Mouse (Mus musculus) hematopoietic stem cell, adult 5-6 weeks (primary cell): ENCODE measurements at regions not wholly inside any gene's neighbourhood (a gene's known extent, or its start where the extent isn't known, plus 50 kb on each side); places are given as distances from the start of the nearest gene placed in this dataset.

Experiments
- ATAC-seq, 2 experiments: fragments of 125-278 bp in 1 of 2; replicated peaks in 1 of 2; 2 replicates each; pipeline ENCODE4 v1.8.0; 2016 to 2017; ENCODE audit warnings: inconsistent platforms in 2 of 2, mild to moderate bottlenecking in 2 of 2, moderate number of reproducible peaks in 2 of 2, low read depth in 1 of 2, moderate TSS enrichment in 1 of 2; ENCODE audit not compliant: low FRiP score in 2 of 2, poor library complexity in 2 of 2, severe bottlenecking in 2 of 2, insufficient read depth in 1 of 2, low TSS enrichment in 1 of 2

DNA sequence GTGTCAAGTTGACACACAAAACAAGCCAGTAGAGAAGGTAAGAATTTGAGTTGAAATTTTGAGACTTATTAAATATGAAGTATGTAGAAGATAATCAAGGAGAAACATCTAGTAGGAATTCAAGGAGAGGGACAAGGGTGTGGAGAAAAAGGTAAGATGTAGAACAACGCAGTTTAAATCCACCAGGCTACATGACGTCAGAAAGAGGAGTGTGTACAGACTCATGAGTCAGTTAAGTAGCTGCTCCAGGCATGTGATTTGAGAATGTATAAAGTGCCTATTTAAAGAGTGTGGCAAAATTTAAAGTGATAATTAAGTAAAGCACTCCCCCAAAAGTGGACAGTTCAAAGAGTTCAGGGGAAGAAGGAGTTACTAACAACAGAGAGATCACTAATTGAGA is 113.6 kb upstream of the Ppp1r12a start:
- ATAC-seq, result no peak

DNA sequence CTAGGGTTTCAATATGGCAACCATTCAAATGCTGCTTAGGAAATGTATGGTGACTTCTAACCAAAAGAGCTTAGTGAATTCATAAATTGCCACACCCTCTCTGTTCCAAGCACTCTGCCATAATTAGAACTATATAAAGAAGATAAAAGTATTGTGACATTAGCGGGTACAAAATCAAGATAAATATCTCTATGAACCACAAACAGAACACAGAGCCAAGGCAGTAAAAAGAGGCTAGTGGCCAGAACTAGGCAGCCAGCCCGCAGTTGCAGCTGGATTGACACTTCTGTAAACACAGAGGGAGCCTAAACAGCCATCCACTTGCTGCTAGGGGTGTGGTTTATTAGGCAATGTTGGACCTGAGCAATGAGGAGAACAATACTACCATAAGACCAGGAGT is 118.5 kb upstream of the Ppp1r12a start:
- peak in 1 of 2 experiments; percentile 32; a peak in 1 of 4 replicates for ATAC-seq

DNA sequence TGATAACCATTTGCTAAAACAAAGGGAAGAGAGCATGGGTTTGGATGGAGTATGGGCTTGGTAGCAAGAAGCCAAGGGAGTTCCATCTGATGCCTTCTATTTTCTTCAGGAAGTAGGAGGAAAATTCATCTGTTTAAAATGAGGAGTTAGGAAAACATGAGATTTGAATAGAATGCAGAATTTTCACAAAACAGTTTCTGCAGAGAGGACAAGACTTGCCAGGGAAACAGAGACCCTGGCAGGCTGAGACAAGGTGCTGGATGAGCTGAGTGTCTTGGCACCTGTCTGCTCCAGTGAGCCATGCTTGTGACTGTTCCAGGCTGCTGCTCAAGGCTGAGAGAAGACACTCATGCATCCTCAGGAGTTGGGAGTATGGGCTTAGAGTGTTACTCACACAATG is 122.0 kb upstream of the Ppp1r12a start:
- ATAC-seq, result no peak

DNA sequence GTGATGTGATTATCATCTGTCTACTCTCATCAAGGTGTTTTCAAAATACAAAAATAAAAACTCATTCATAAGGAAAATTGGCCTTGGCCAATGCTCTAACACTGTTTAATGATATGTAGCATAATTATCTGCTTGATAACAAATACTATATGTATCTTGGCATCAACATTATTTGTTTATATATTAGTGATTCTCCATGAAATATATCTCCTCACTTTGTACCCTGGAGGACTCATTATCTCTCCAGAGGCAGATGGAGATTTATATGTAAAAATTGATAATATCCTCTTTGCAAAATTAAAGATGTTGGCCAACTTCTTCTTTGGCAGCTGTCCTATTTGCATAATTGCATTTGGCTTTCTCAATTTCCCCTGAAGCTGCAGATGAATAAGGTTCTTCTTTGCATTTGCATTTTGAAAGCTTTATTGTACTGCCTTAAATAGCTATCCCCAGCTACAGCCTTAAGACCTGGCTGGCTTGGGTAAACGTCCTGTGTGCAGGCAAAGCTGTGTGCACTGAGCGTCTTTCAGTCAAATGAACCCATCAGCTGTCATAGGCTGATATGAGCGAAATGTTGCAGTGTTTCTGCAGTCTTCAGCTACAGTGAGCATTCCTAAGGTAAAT is 124.7 kb upstream of the Otogl start:
- peak in 1 of 2 experiments; percentile 46; a peak in 1 of 4 replicates for ATAC-seq

DNA sequence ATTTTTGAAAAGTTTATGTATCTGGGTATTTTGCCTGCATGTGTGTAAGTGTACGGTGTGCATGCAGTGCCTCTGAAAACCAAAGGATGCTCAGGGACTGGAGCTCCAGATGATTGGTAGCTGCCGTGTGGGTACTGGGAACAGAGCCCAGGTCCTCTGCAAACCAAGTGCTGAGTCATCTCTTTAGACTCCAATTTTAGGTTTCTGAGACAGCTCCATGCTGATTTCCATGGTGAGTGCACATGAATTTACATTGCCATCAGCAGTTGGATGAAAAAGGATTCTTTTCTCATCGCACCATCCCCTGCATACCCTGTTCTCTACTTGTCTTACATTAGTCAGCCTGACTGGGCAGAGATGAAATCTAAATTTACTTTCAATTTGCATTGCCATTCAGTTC is 122.1 kb upstream of the Otogl start:
- no peak for ATAC-seq

DNA sequence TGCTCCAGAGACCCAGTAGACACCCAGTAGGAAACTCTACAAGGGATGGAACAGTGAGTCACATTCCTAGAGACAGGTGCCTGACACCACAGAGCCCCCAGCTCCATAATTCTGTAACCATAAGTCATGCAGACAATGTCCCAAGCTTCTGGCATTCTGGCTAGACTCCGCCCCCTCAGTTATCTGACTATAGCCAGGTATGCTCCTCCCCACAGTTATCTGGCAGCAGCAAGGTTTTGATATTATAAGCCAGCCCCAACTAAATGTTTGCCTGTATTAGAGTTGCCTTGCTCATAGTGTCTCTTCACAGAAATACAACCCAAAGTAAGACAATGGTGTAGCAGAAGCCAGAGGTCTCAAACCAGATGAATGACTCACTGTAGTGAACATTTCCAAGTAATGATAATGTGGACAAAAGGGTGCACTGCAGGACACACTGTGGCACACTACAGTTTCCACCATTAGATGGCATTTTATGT is 121.4 kb upstream of the Otogl start:
- 0 out of 4 replicates have a peak, but pooled peaks of 1 of the 2 experiments have one; percentile 17 for ATAC-seq

DNA sequence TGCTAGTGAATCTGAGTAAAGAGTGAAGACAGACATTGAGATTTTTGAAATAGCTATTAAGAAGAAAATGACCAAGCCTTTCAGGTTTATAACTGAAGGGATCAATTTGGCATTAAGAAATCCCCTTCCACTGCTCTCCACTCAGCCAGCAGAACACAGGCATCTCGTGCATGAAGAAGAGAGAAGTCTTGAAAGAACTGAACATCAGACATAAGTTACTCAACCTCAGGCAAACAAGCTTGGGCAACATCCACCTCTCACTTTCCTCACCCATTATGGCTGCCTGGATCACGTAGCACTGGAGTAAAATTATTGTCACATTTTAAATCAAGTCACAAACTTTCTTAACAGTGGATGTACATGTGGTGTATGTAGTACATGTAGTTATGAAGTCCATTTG is 115.6 kb upstream of the Otogl start:
- ATAC-seq, result peak in 1 of 2 experiments; percentile 66; a peak in 1 of 4 replicates

DNA sequence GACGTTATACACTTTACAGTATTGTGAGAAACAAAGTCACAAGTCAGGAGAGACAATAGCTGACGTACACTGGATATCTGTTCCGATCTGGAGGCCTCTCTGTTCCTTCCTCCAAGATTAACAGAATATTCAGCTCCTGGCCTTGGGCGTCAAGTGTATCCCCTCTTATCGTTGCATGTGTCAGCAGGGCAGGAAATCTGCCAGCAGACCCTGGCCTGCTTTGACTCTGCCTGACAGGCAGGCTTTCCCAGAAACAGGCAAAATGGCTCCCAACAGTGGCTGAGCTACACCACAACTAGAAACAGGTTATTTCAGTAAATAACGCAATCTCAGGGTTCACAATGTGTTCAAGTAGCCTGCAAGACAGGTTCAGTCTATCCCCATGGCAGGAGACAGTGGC is 112.3 kb upstream of the Otogl start:
- ATAC-seq, result no peak

DNA sequence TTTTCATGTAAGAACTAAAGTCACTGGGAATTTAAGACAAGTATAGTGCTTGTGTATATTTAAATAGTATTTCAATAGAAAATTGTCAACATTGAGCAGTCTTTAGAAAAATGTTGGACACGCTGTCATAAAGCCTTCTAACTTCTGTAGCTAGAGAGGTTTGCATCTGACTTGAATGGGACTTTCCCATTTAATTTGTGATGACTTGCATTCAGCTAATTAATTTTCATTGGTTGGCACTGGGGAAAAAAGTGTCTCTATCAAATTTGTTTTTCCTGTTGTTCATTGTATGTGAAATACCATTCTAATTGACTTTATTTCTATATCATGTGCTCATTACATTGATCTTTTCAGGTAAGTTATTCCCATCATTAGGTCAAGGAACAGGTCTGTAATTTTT is 104.6 kb upstream of the Otogl start:
- ATAC-seq, result no peak

DNA sequence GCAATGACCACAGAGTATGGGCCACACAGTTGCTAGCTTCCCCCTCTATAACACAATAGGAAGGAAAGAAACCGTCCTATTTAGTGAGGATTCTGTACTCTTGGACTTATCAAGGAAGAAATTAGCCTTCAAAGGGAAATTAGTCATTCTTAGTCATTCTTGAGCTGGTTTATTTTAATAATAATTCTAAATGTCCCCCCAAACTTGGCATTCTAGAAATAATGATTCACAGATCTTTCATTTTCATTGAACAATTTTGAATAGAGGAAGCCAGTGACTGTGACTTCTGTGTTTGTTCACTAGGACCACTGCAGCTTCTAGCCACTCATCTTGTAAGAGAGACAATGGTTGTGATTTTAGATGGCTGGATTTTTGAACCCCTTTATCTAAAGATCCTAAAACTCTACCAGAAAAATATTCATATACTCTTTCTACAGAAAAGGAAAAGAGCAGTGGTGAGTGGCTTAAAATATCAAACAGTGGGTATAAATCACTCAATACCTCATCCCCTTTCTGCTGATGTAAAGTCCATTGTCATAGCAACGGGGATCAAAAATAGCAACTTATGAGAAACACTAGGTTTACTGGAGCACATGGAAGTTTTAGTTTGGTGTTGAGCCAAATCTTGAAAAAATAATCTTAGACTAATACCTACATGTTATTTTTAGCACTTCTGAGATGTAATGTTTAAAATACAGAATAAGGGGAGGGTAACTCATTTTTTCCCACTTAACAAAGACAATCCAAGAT is 83.1 kb upstream of the Otogl start:
- ATAC-seq, result no peak

DNA sequence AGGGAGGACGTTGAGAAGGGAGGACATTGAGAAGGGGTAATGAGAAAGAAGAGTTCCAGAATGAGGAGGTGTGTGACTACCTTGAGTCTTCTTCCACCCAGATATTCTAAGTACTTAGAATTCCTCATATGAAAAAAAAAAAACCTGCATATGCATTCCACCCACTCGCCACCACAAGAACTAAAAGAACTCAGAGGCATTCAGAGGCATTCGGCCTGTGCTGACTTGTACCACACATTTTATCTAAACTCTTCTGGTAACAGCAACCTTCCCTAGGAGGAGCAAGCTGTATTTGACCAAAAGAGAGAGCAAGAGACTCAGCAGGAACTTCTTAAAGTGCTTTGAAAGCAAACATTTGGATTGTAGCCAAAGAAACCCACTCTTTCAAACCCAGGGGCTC is 80.7 kb upstream of the Otogl start:
- ATAC-seq, result no peak

DNA sequence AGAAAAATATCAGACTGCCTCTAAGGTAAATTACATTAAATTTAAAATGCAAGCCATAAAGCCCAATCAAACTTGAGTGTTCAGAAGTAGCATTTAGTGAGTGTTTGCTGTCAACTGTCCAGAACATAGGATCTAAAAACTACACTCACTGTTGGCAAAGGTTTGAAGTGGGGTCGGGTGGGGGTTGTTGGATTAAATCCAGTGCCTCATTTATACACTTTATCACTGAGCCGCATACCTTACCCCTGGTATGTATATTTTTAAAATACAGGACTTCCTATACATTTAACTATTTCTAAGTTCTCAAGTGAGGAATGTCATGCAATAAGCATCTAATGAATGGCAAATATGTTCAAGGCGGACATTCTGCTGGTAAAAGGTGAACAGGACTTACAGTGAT is 78.6 kb upstream of the Otogl start:
- ATAC-seq, result no peak

DNA sequence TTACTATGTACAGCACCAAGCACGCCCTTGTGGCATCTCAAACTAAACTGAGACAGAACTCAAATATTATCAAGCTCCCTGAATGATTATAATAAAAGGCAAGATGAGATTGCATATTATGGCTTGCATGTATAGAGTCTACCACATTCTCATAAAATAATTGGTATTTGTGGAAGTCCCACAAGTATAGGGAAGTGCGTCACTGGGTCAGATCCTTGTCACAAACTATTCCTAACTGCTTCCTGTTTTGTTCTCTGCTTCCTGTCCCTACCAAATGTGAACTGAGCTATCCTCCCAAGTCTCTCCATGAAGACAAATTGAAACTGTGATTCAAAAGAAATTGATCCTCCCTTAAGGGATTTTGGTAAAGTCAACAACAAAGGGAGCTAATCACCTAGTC is 78.0 kb upstream of the Otogl start:
- peak; percentile 39 to 49; a peak in 2 of 4 replicates for ATAC-seq

DNA sequence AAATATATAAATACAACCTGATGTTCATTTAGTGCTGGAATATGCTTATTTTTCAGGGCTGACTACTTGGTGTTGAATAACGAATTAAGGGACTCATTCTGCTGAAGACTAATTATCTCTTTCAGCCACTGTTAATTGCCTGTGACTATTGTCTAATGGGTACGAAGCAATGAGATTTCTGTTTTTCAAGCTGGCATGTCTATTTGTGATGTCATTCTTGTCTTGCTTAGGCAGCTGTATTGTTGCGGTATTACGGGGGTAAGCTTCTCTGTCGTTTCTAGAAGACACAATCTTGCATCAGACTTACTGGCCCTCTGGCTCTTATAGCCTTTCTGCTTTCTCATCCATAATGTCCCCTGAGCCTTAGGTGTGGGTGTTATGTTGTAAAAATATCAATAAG is 70.7 kb upstream of the Otogl start:
- no peak for ATAC-seq

DNA sequence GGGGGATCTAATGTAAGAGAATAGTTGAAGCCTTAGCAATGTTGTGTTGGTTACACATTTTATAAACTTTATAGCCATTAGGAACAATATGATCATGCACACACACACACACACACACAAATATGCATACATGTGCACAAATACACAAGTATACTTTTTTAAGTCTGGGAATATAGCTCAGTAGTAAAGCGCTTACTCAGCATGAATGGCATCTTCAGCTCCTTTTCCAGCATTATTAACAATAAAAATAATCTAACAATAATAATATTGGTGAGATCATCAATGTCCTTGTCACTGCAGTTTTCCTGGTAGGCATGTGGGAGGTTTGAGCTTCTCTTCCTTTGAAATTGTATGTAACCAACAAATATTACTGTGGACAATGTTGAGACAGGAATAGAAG is 70.1 kb upstream of the Otogl start:
- ATAC-seq, result no peak

DNA sequence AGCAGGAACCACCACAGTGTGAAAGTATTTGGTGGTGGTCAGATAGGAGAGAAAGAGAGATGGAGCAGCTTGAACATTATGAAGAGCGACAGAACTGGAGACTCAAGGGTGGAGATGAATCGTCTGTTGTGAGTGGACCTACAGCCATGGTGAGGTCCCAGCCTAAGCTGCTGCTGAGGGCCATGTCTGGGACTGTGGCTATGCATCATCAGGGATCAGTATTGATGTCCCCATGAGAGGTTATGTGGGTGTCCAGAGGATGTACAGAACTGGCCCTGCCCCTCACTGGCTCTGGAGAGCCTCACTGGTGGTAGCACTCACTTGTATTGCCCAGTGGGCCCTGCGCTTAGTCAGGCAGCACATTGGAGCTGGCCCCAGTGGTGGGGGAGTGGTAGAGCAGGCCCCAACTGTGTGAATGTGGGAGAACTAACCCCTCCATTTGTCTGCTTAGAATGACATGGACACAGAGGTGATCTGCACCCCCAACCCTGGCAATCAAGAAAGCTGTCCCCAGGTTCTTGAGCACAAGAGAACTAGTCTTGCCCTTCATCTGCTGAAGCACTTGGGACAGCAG is 64.5 kb upstream of the Otogl start:
- ATAC-seq, result no peak

DNA sequence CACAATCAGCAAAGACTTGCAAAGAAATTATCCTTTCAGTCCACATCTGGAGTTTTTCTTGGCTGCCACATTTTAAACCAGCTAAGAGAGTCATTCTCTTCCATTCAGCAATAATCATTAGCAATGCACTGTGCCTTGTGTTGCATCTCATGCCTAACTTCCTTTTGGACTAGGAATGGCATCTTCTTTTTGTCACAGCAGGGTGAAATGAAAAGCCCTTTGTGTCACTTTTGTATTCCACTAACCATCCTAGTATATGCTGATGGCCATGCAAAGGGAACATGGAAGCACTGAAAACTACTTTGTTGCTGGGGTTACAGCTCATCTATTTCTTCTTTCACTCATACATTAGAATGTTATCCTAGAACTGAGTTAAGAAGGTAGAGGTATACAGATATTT is 59.8 kb upstream of the Otogl start:
- ATAC-seq, result no peak

DNA sequence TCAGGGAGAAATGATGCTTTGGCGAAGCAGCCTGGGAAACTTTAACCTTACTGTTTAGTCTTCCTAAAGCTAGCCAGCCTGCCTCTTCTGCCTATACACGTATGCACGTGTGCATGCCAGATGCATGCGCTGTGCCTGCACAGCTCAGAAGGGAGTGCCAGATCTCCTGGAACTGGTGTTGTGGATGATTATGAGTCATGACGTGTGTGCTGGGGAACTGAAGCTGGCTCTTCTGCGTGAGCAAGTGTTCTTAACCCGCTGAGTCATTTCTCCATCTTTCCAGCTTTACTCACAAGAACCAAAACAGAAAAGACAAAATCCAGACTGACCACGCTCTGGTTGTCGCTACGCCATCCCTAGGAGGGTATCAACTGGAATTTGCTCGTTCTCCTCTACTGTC is 55.1 kb upstream of the Otogl start:
- ATAC-seq, result no peak; a peak in 1 of 4 replicates
